Mouse (Mus musculus): ENCODE measurements around the gene Dusp13. TPM values are rescaled to one million over a fixed set of nuclear protein-coding genes. Genes with fewer than 3 reads are reported as not detected.

Dusp13 gene
- total and polyA plus RNA-seq, 3 experiments: 0.77 TPM; not detected in 2

GRCm38 (mm10) chr14:21703255-21703654, 47.7 kb downstream of the Dusp13 start:
- no peak for DNase-seq

GRCm38 (mm10) chr14:21702691-21703090, 48.3 kb downstream of the Dusp13 start:
- no peak for DNase-seq

- no peak for DNase-seq
Observed at GRCm38 (mm10) chr14:21696186-21696830, 54.7 kb downstream of the Dusp13 start.

GRCm38 (mm10) chr14:21695020-21695419, 56.0 kb downstream of the Dusp13 start:
- no peak for DNase-seq

- DNase-seq: no peak
Observed at GRCm38 (mm10) chr14:21691070-21691469, 59.9 kb downstream of the Dusp13 start.

- no peak for DNase-seq
Observed at GRCm38 (mm10) chr14:21686376-21687279, 64.4 kb downstream of the Dusp13 start.

GRCm38 (mm10) chr14:21685411-21686146, 65.4 kb downstream of the Dusp13 start:
- DNase-seq: peak; percentile 35

- DNase-seq: no peak
Observed at GRCm38 (mm10) chr14:21683834-21684233, 67.1 kb downstream of the Dusp13 start.

Other genes with a start within 250 kb of the Dusp13 start
- under 1 TPM; 0.58 to 0.62 TPM for gene Dupd1, start 36.6 kb downstream of the Dusp13 start, total RNA-seq (2021)
- gene Dupd1, start 36.6 kb downstream of the Dusp13 start, polyA plus RNA-seq (2012; rRNA removed): 0.40 and 0.49 TPM in 2 replicates
- gene Samd8, start 650 bp downstream of the Dusp13 start, total RNA-seq (2021): 10 to 100 TPM; 46.5 to 47.5 TPM
- gene Samd8, start 650 bp downstream of the Dusp13 start, polyA plus RNA-seq (2012; rRNA removed): 18.8 and 22.2 TPM in 2 replicates
- gene Vdac2, start 74.1 kb upstream of the Dusp13 start, total RNA-seq (2021): 100 to 1,000 TPM; 196 to 221 TPM
- 213 and 280 TPM in 2 replicates for gene Vdac2, start 74.1 kb upstream of the Dusp13 start, polyA plus RNA-seq (2012; rRNA removed)
- gene Comtd1, start 97.8 kb upstream of the Dusp13 start, total RNA-seq (2021): 10 to 100 TPM; 59.2 to 77.6 TPM
- 81.6 and 83.0 TPM in 2 replicates for gene Comtd1, start 97.8 kb upstream of the Dusp13 start, polyA plus RNA-seq (2012; rRNA removed)
- 10 to 100 TPM; 19.4 to 34.1 TPM for gene Zfp503, start 238.4 kb upstream of the Dusp13 start, total RNA-seq (2021)
- gene Zfp503, start 238.4 kb upstream of the Dusp13 start, polyA plus RNA-seq (2012; rRNA removed): 101 and 106 TPM in 2 replicates